Mouse (Mus musculus) liver, embryonic 16.5 days (tissue): ENCODE measurements around the gene Lrrc8e. TPM values are rescaled to one million over a fixed set of nuclear protein-coding genes. Genes with fewer than 3 reads are reported as not detected.
A peak's percentile ranks its signal among the peaks of the same experiment; 100 is the strongest.

Experiments
- ATAC-seq: fragments of 200-750 bp; cut with Nextera tagmentation; 2 replicates; pipeline ENCODE4 v1.8.0; 2017; ENCODE audit warnings: low read depth, mild to moderate bottlenecking, moderate number of reproducible peaks, moderate library complexity
- H3K27ac ChIP-seq: fragments of 300-500 bp; sonication (generic); 2 replicates; pipeline ENCODE4 v1.5.1; 2014; ENCODE audit warnings: mild to moderate bottlenecking, low read length
- H3K27me3 ChIP-seq: fragments of 300-500 bp; sonication (generic); 2 replicates; pipeline ENCODE4 v1.6.1; 2014; ENCODE audit warnings: low read depth, low read length, mixed read lengths; ENCODE audit not compliant: control insufficient read depth, insufficient read depth
- H3K36me3 ChIP-seq: fragments of 300-500 bp; sonication (generic); 2 replicates; pipeline ENCODE4 v1.6.1; 2014; ENCODE audit warnings: mild to moderate bottlenecking; ENCODE audit not compliant: control insufficient read depth, insufficient read depth
- H3K4me1 ChIP-seq: fragments of 300-500 bp; sonication (generic); 2 replicates; pipeline ENCODE4 v1.6.1; 2014; ENCODE audit warnings: low read depth, low read length, mixed read lengths; ENCODE audit not compliant: control insufficient read depth
- H3K4me2 ChIP-seq: fragments of 300-500 bp; sonication (generic); 2 replicates; pipeline ENCODE4 v1.6.1; 2014; ENCODE audit warnings: low read depth, low read length, mixed read lengths
- H3K4me3 ChIP-seq: fragments of 300-500 bp; sonication (generic); 2 replicates; pipeline ENCODE4 v1.5.1; 2014; ENCODE audit warnings: low read depth, mild to moderate bottlenecking, low read length
- H3K9ac ChIP-seq: fragments of 300-500 bp; sonication (generic); 2 replicates; pipeline ENCODE4 v1.6.1; 2014; ENCODE audit warnings: low read depth, low read length
- H3K9me3 ChIP-seq: fragments of 300-500 bp; sonication (generic); replicated peaks from 2 replicates; pipeline ENCODE4 v1.6.1; 2016; ENCODE audit warnings: low read length; ENCODE audit not compliant: control insufficient read depth
- WGBS: fragments of 180-500 bp; shearing (Covaris S2); extraction: QIAGEN DNeasy Blood & Tissue Kit; methylation state at CpG from one replicate; pipeline ENCODE4 v1.1.7; 2014; ENCODE audit not compliant: insufficient replicate concordance; 5-methylcytosine and 5-hydroxymethylcytosine counted together
- polyA plus RNA-seq: library from polyadenylated mRNA; unstranded; fragments of >200 nt; fragmentation: Nextera tagmentation; extraction: Ambion mirVana; gene quantifications from 2 replicates; pipeline ENCODE4 v1.2.1, GENCODE M21; 2015

Lrrc8e gene
- polyA plus RNA-seq, 1 experiment from 2014 or later: 0.38 TPM

- no peak for ATAC-seq
- peaks cover 11% of the 10 kb centered on the region for H3K4me1 ChIP-seq
- H3K27ac ChIP-seq: no peak overlapping the region
- H3K36me3 ChIP-seq: no peaks in the 10 kb centered on the region
- 26% methylated on average over 38 of the region's 38 CpGs for WGBS
- H3K9ac ChIP-seq: no peak overlapping the region
- H3K4me2 ChIP-seq: peak overlapping the region; percentile 28; the same call in 1 of the 2 replicates
- H3K4me3 ChIP-seq: no peak overlapping the region; the same call in 1 of the 2 replicates
- no peaks in the 10 kb centered on the region for H3K9me3 ChIP-seq
- peaks cover 21% of the 10 kb centered on the region for H3K27me3 ChIP-seq
Measured at GRCm38 (mm10) chr8:4205246-4206123, 21.1 kb upstream of the Lrrc8e start.

GRCm38 (mm10) chr8:4206182-4207015, 20.2 kb upstream of the Lrrc8e start:
- no peak overlapping the region for H3K9ac ChIP-seq
- 16% methylated on average over 44 of the region's 44 CpGs for WGBS
- peak overlapping the region; percentile 17 for H3K4me3 ChIP-seq
- no peaks in the 10 kb centered on the region for H3K9me3 ChIP-seq
- peak; percentile 32 for ATAC-seq
- peak overlapping the region; percentile 28 for H3K4me2 ChIP-seq
- peaks cover 11% of the 10 kb centered on the region for H3K4me1 ChIP-seq
- no peaks in the 10 kb centered on the region for H3K36me3 ChIP-seq
- no peak overlapping the region for H3K27ac ChIP-seq
- H3K27me3 ChIP-seq: peaks cover 21% of the 10 kb centered on the region

GRCm38 (mm10) chr8:4207016-4207350, 19.6 kb upstream of the Lrrc8e start:
- no peak for ATAC-seq

GRCm38 (mm10) chr8:4211097-4211496, 15.5 kb upstream of the Lrrc8e start:
- Histone ChIP-seq H3K4me3 (no peak overlapping the region), H3K27me3 (peaks cover 33% of the 10 kb centered on the region), H3K9me3 (no peaks in the 10 kb centered on the region), H3K36me3 (no peaks in the 10 kb centered on the region), H3K4me1 (peaks cover 27% of the 10 kb centered on the region), H3K27ac (no peak overlapping the region), H3K4me2 (no peak overlapping the region), H3K9ac (no peak overlapping the region)
- ATAC-seq: no peak
- WGBS: 65% methylated on average over 6 of the region's 6 CpGs

More at GRCm38 (mm10) chr8:4207016-4207350, 19.6 kb upstream of the Lrrc8e start:
- H3K4me3 ChIP-seq: no peak overlapping the region
- no peaks in the 10 kb centered on the region for H3K36me3 ChIP-seq
- peaks cover 11% of the 10 kb centered on the region for H3K4me1 ChIP-seq
- no peak overlapping the region for H3K9ac ChIP-seq
- peak overlapping the region; percentile 28; the same call in 1 of the 2 replicates for H3K4me2 ChIP-seq
- H3K9me3 ChIP-seq: no peaks in the 10 kb centered on the region
- H3K27me3 ChIP-seq: peaks cover 21% of the 10 kb centered on the region
- WGBS: 43% methylated on average over 2 of the region's 2 CpGs
- H3K27ac ChIP-seq: no peak overlapping the region

GRCm38 (mm10) chr8:4212809-4213209, 13.8 kb upstream of the Lrrc8e start:
- Histone ChIP-seq H3K36me3 (no peaks in the 10 kb centered on the region), H3K27me3 (peaks cover 45% of the 10 kb centered on the region), H3K4me2 (peak overlapping the region; percentile 66), H3K9me3 (no peaks in the 10 kb centered on the region), H3K27ac (peak overlapping the region; percentile 18; the same call in 1 of the 2 replicates), H3K4me3 (peak overlapping the region; percentile 48), H3K4me1 (peaks cover 23% of the 10 kb centered on the region), H3K9ac (no peak overlapping the region; the same call in 1 of the 2 replicates)
- 1% methylated on average over 24 of the region's 25 CpGs for WGBS
- ATAC-seq: no peak

- Histone ChIP-seq H3K9me3 (no peaks in the 10 kb centered on the region), H3K4me3 (peak overlapping the region; percentile 48), H3K36me3 (no peaks in the 10 kb centered on the region), H3K27ac (peak overlapping the region; percentile 66), H3K4me1 (peaks cover 23% of the 10 kb centered on the region), H3K4me2 (peak overlapping the region; percentile 66), H3K9ac (no peak overlapping the region; the same call in 1 of the 2 replicates), H3K27me3 (peaks cover 49% of the 10 kb centered on the region)
- ATAC-seq: peak; percentile 73
- under 1% methylated on average over 18 of the region's 18 CpGs for WGBS
Measured at GRCm38 (mm10) chr8:4213210-4214005, 13.2 kb upstream of the Lrrc8e start.

GRCm38 (mm10) chr8:4214006-4214980, 12.3 kb upstream of the Lrrc8e start:
- peak; percentile 74 for ATAC-seq
- peak overlapping the region; percentile 66 for H3K4me2 ChIP-seq
- H3K9ac ChIP-seq: no peak overlapping the region
- peaks cover 23% of the 10 kb centered on the region for H3K4me1 ChIP-seq
- H3K36me3 ChIP-seq: no peaks in the 10 kb centered on the region
- no peaks in the 10 kb centered on the region for H3K9me3 ChIP-seq
- peaks cover 49% of the 10 kb centered on the region for H3K27me3 ChIP-seq
- H3K4me3 ChIP-seq: peak overlapping the region; percentile 48
- 2% methylated on average over 33 of the region's 33 CpGs for WGBS
- H3K27ac ChIP-seq: peak overlapping the region; percentile 66
